Mouse (Mus musculus) heart, adult 2 months (tissue): Measurements from ENCODE around the gene Grm1. TPM values are rescaled to one million over a fixed set of nuclear protein-coding genes. Genes with fewer than 3 reads are reported as not detected.
A peak's percentile ranks its signal among the peaks of the same experiment; 100 is the strongest.

Source experiments
- DNase-seq, 2 experiments: peaks; one replicate each; pipeline ENCODE4 v3.0.0; 2021
- H3K27ac ChIP-seq: fragments of 200-600 bp; 2 replicates; pipeline ENCODE4 v1.8.1; 2022
- H3K27me3 ChIP-seq: fragments of 200-500 bp; 2 replicates; pipeline ENCODE4 v1.6.1; 2012; ENCODE audit warnings: mild to moderate bottlenecking, low read length, inconsistent platforms, mixed read lengths; ENCODE audit not compliant: control insufficient read depth, insufficient read depth
- H3K36me3 ChIP-seq: fragments of 200-500 bp; 2 replicates; pipeline ENCODE4 v1.6.1; 2012; ENCODE audit warnings: low read length, inconsistent platforms; ENCODE audit not compliant: control insufficient read depth, insufficient read depth
- H3K4me1 ChIP-seq: fragments of 200-500 bp; 2 replicates; pipeline ENCODE4 v1.6.1; 2011; ENCODE audit warnings: low read length; ENCODE audit not compliant: control insufficient read depth, insufficient read depth
- H3K4me3 ChIP-seq: fragments of 200-600 bp; 2 replicates; pipeline ENCODE4 v1.8.1; 2022
- H3K79me2 ChIP-seq: fragments of 200-500 bp; replicated peaks from 2 replicates; pipeline ENCODE4 v1.6.1; 2012; ENCODE audit warnings: mild to moderate bottlenecking, inconsistent platforms, low read length, moderate library complexity, mixed read lengths; ENCODE audit not compliant: control insufficient read depth, insufficient read depth
- H3K9ac ChIP-seq: fragments of 200-500 bp; 2 replicates; pipeline ENCODE4 v1.6.1; 2012; ENCODE audit warnings: low read depth, mild to moderate bottlenecking, control low read depth, inconsistent platforms, low read length, mixed read lengths
- CTCF ChIP-seq: fragments of 200-600 bp; IDR thresholded peaks from 2 replicates; pipeline ENCODE4 v1.8.1; 2022; ENCODE audit warnings: antibody characterized with exemption, mild to moderate bottlenecking, moderate library complexity
- EP300 ChIP-seq: fragments of 200-500 bp; IDR thresholded peaks from 2 replicates; pipeline ENCODE4 v1.6.1; 2011; ENCODE audit warnings: low read depth, low read length, control low read depth; ENCODE audit not compliant: insufficient read depth
- POLR2A ChIP-seq: fragments of 200-500 bp; IDR thresholded peaks from 2 replicates; pipeline ENCODE4 v1.6.1; 2011; ENCODE audit warnings: mild to moderate bottlenecking, low read depth, low read length, control low read depth; ENCODE audit not compliant: insufficient read depth
- WGBS: fragments of 180-500 bp; shearing (Covaris S2); methylation state at CpG from one replicate; pipeline ENCODE4 v1.1.7; 2018; 5-methylcytosine and 5-hydroxymethylcytosine counted together
- intact Hi-C: fragments of 180-260 bp; cut with DNase I; formaldehyde crosslinking; loops from one replicate; pipeline ENCODE4 v1.15.1; 2025
- polyA plus RNA-seq: library from polyadenylated mRNA; depleted of rRNA; stranded (reverse); fragments of >200 nt; gene quantifications from 2 replicates; pipeline ENCODE4 v1.2.3, GENCODE M21; 2012
- total RNA-seq, 2 experiments: library from RNA; stranded (reverse); gene quantifications; 2 replicates each; pipeline ENCODE4 v1.2.3; 2021

The Grm1 gene
- total and polyA plus RNA-seq, 3 experiments = 7.8 to 14.6 (median 10.9) TPM

DNA sequence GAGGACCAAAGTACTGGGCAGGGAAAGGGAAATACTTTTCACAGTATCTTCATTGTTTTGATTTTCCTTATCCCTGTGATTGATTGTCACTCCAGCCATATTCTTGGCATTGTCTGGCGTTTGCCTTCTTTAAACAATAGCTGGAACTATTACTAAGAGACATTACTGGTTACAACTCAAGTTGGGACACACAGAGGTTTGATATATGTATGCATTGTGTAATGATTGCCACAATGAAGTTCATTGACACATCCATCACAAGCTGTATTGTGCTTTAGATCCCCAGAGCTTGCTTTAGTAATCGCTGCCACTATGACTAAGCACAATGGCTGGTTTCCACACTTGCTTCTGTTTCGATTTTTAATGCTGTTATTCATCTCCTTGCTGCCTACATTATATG is 341.4 kb downstream of the Grm1 start:
- Histone ChIP-seq H3K4me3 (no peak overlapping the region), H3K79me2 (no peaks in the 10 kb centered on the region), H3K9ac (no peak overlapping the region), H3K27ac (no peak overlapping the region), H3K27me3 (no peaks in the 10 kb centered on the region), H3K4me1 (no peaks in the 10 kb centered on the region; the same call in 1 of the 2 replicates), H3K36me3 (no peaks in the 10 kb centered on the region)
- 52% methylated on average over 3 of the region's 3 CpGs for WGBS
- DNase-seq = no peak
- intact Hi-C loops = no loop called here
- TF ChIP-seq EP300 (no peak), POLR2A (no peak), CTCF (no peak)

DNA sequence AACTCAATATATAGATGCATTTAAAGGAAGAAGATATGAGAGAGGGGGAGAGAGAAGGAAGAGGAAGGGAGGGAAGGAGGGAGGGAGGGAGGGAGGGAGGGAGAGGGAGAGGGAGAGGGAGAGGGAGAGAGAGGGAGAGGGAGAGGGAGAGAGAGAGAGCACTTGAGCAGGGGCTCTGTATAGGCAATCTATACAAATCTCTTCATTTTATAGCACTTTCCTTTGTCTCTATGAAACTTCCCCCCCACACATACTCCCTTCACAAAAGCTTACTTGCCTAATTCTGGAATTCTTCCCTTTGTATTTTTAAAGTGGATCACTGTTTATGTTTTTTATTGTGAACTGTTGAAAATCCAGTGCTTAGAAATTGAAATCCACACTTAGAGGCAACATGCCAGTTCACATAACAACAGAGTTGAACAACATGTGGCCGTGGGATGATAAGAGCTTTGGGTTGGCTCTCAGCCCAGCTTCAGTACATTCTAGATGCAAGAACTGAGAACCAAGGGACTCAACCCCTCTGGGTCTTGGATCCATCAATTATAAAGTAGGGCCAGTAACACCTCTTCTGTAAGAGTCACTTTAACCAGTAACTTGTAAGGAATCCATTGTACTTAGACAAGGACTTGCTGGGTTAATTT is 345.0 kb downstream of the Grm1 start:
- Histone ChIP-seq H3K4me3 (no peak overlapping the region), H3K9ac (no peak overlapping the region), H3K36me3 (no peaks in the 10 kb centered on the region), H3K4me1 (no peaks in the 10 kb centered on the region; the same call in 1 of the 2 replicates), H3K79me2 (no peaks in the 10 kb centered on the region), H3K27me3 (no peaks in the 10 kb centered on the region), H3K27ac (no peak overlapping the region)
- TF ChIP-seq EP300 (no peak), POLR2A (no peak)
- intact Hi-C loops = no loop called here
- 9% methylated on average over 1 of the region's 1 CpGs for WGBS
- DNase-seq = peak in 1 of 2 experiments; percentile 17

GRCm38 (mm10) chr10:10734561-10734960 is 347.6 kb downstream of the Grm1 start:
- intact Hi-C loops = no loop called here
- WGBS = 63% methylated on average over 5 of the region's 5 CpGs
- no peaks in the 10 kb centered on the region for H3K79me2 ChIP-seq
- H3K9ac ChIP-seq = no peak overlapping the region
- H3K27me3 ChIP-seq = no peaks in the 10 kb centered on the region
- H3K4me3 ChIP-seq = no peak overlapping the region
- TF ChIP-seq CTCF (no peak), POLR2A (no peak), EP300 (no peak)
- no peaks in the 10 kb centered on the region for H3K36me3 ChIP-seq
- H3K27ac ChIP-seq = no peak overlapping the region
- DNase-seq = no peak
- H3K4me1 ChIP-seq = no peaks in the 10 kb centered on the region; the same call in 1 of the 2 replicates

DNA sequence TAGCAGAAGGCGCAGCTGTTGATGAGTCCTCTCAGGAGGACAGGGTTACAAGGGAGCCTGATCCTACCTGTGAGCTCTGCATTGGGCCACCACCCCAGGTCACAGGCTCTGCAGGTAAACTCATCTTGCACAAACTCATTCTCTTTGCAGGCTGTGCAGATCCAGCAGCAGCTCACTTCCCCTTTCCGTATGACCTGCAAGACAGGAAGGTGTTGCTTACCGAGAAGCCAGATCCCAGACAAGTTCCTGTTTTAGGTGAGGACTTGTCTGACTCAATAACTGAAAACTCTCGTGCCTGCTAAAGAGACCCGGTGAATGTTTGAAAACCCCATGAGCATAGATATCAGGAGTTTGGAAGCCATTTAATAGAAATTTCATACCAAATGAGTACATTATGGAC is 349.1 kb downstream of the Grm1 start:
- TF ChIP-seq EP300 = no peak
- no peak for TF ChIP-seq CTCF
- no peak for TF ChIP-seq POLR2A
- WGBS = 53% methylated on average over 5 of the region's 5 CpGs
- Histone ChIP-seq H3K79me2 (no peaks in the 10 kb centered on the region), H3K27ac (no peak overlapping the region), H3K27me3 (no peaks in the 10 kb centered on the region), H3K36me3 (no peaks in the 10 kb centered on the region), H3K4me1 (no peaks in the 10 kb centered on the region; the same call in 1 of the 2 replicates), H3K9ac (no peak overlapping the region), H3K4me3 (no peak overlapping the region)
- no peak for DNase-seq
- intact Hi-C loops = no loop called here

GRCm38 (mm10) chr10:10726501-10726900 is 355.7 kb downstream of the Grm1 start:
- H3K79me2 ChIP-seq = no peaks in the 10 kb centered on the region
- no peak for TF ChIP-seq CTCF
- no peak for TF ChIP-seq POLR2A
- no peak for TF ChIP-seq EP300
- no peak overlapping the region for H3K27ac ChIP-seq
- no peak overlapping the region for H3K4me3 ChIP-seq
- H3K36me3 ChIP-seq = no peaks in the 10 kb centered on the region
- intact Hi-C loops = no loop called here
- no peaks in the 10 kb centered on the region for H3K27me3 ChIP-seq
- no peak for DNase-seq
- H3K4me1 ChIP-seq = no peaks in the 10 kb centered on the region
- H3K9ac ChIP-seq = no peak overlapping the region
- WGBS = 81% methylated on average over 3 of the region's 3 CpGs

DNA sequence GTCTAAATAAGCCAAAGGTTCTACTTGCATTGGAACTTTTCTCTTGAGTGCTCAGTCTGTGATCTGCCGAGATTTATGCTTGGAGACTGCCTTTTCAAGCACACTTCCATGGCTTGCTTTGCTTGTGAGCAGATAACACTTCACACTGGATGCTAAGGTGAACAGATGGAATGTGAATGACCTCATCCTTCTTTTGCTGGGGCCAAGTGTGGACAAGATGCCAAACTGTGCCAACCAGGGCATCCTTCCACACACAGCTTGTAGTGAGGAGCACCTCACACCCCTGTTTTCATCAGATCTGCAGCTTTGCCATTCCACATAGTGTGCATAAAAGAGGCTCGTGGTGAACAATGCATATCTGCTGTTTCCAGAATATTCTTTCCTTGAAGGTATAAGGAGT is 371.3 kb downstream of the Grm1 start:
- 38% methylated on average over 2 of the region's 2 CpGs for WGBS
- H3K36me3 ChIP-seq = no peaks in the 10 kb centered on the region
- H3K79me2 ChIP-seq = no peaks in the 10 kb centered on the region
- no peak overlapping the region for H3K27ac ChIP-seq
- H3K4me3 ChIP-seq = no peak overlapping the region
- DNase-seq = no peak
- TF ChIP-seq POLR2A = no peak
- no peak for TF ChIP-seq EP300
- no peak for TF ChIP-seq CTCF
- H3K4me1 ChIP-seq = no peaks in the 10 kb centered on the region
- intact Hi-C loops = no loop called here
- H3K27me3 ChIP-seq = no peaks in the 10 kb centered on the region
- no peak overlapping the region for H3K9ac ChIP-seq
